Mouse (Mus musculus) CH12.LX (cell line): ENCODE measurements around the gene Pou3f1. TPM values are rescaled to one million over a fixed set of nuclear protein-coding genes. Genes with fewer than 3 reads are reported as not detected.

ENCODE experiments used
- DNase-seq: peaks from one replicate; pipeline ENCODE4 v3.0.0-alpha.2; 2013; ENCODE audit errors: extremely low read depth
- H3K27ac ChIP-seq: 2 replicates; pipeline ENCODE4 v1.5.1; 2012; ENCODE audit warnings: low read depth, mild to moderate bottlenecking, control low read depth, moderate library complexity; ENCODE audit not compliant: insufficient read depth
- H3K27me3 ChIP-seq: replicated peaks from 2 replicates; pipeline ENCODE3; 2012; ENCODE audit warnings: inconsistent platforms
- H3K36me3 ChIP-seq, 2 experiments: replicated peaks in 1 of 2; 2 replicates each; pipeline versions ENCODE3 to v1.6.1; 2012; ENCODE audit warnings: inconsistent platforms in 1 of 2, low read length in 1 of 2, mild to moderate bottlenecking in 1 of 2, mixed read lengths in 1 of 2, moderate library complexity in 1 of 2; ENCODE audit not compliant: control insufficient read depth in 1 of 2, insufficient read depth in 1 of 2
- H3K4me1 ChIP-seq, 2 experiments: 2 replicates each; pipeline ENCODE4 v1.6.1; 2012; ENCODE audit warnings: inconsistent platforms in 1 of 2, moderate library complexity in 1 of 2; ENCODE audit not compliant: insufficient read depth in 2 of 2, control insufficient read depth in 1 of 2
- H3K4me2 ChIP-seq: 2 replicates; pipeline ENCODE4 v1.6.1; 2012; ENCODE audit warnings: low read depth, mild to moderate bottlenecking, control low read depth; ENCODE audit not compliant: poor library complexity, insufficient read depth, severe bottlenecking
- H3K4me3 ChIP-seq, 3 experiments: fragments of 150-350 bp in 1 of 3; sonication (generic) in 1 of 3; replicated peaks in 1 of 3; 2 replicates each; pipeline versions ENCODE3 to v1.5.1; 2011 to 2012; ENCODE audit warnings: low read depth in 2 of 3, low read length in 2 of 3, mild to moderate bottlenecking in 2 of 3, moderate library complexity in 2 of 3, control low read depth in 1 of 3, improper control_type of control experiment in 1 of 3, inconsistent platforms in 1 of 3, mixed read lengths in 1 of 3; ENCODE audit not compliant: poor library complexity in 1 of 3
- H3K79me2 ChIP-seq: replicated peaks from 2 replicates; pipeline ENCODE4 v1.6.1; 2012; ENCODE audit warnings: mild to moderate bottlenecking, moderate library complexity; ENCODE audit not compliant: control insufficient read depth, poor library complexity, insufficient read depth, severe bottlenecking; ENCODE audit errors: extremely low read depth
- H3K9ac ChIP-seq: 2 replicates; pipeline ENCODE4 v1.6.1; 2012; ENCODE audit warnings: low read depth, mild to moderate bottlenecking, control low read depth, moderate library complexity; ENCODE audit not compliant: insufficient read depth
- H3K9me3 ChIP-seq: replicated peaks from 2 replicates; pipeline ENCODE3; 2012; ENCODE audit warnings: low read length, inconsistent platforms, mixed read lengths
- BHLHE40 ChIP-seq: IDR thresholded peaks from 2 replicates; pipeline ENCODE4 v1.6.1; 2011; ENCODE audit warnings: mild to moderate bottlenecking, low read depth, low read length, improper control_type of control experiment
- CHD1 ChIP-seq: IDR thresholded peaks from 2 replicates; pipeline ENCODE4 v1.6.1; 2012; ENCODE audit warnings: low read depth, low read length, improper control_type of control experiment, inconsistent platforms
- CHD2 ChIP-seq: IDR thresholded peaks from 2 replicates; pipeline ENCODE4 v1.6.1; 2011; ENCODE audit warnings: low read length, improper control_type of control experiment
- ETS1 ChIP-seq: conservative IDR thresholded peaks from 2 replicates; pipeline ENCODE4 v1.6.1; 2012; ENCODE audit warnings: low read depth, mild to moderate bottlenecking, inconsistent platforms, low read length, improper control_type of control experiment, moderate library complexity
- GABPA ChIP-seq: IDR thresholded peaks from 2 replicates; pipeline ENCODE4 v1.6.1; 2012; ENCODE audit warnings: low read depth, low read length, improper control_type of control experiment, inconsistent platforms; ENCODE audit not compliant: insufficient replicate concordance
- IRF4 ChIP-seq: IDR thresholded peaks from 2 replicates; pipeline ENCODE4 v1.6.1; 2014; ENCODE audit warnings: low read depth, mild to moderate bottlenecking, inconsistent platforms, low read length, improper control_type of control experiment
- JUN ChIP-seq: IDR thresholded peaks from 2 replicates; pipeline ENCODE4 v1.6.1; 2011; ENCODE audit warnings: low read depth, mild to moderate bottlenecking, low read length, improper control_type of control experiment, moderate library complexity; ENCODE audit not compliant: insufficient read depth
- KAT2A ChIP-seq: IDR thresholded peaks from 2 replicates; pipeline ENCODE4 v1.6.1; 2012; ENCODE audit warnings: low read length, improper control_type of control experiment, inconsistent platforms; ENCODE audit not compliant: insufficient replicate concordance
- MAFK ChIP-seq: IDR thresholded peaks from 2 replicates; pipeline ENCODE4 v1.6.1; 2011; ENCODE audit warnings: low read length, improper control_type of control experiment; ENCODE audit not compliant: insufficient replicate concordance
- MAZ ChIP-seq: IDR thresholded peaks from 2 replicates; pipeline ENCODE4 v1.6.1; 2012; ENCODE audit warnings: low read depth, mild to moderate bottlenecking, inconsistent platforms, low read length, improper control_type of control experiment, moderate library complexity
- MYC ChIP-seq: IDR thresholded peaks from 2 replicates; pipeline ENCODE4 v1.6.1; 2011; ENCODE audit warnings: low read depth, mild to moderate bottlenecking, improper control_type of control experiment, low read length
- NRF1 ChIP-seq: IDR thresholded peaks from 2 replicates; pipeline ENCODE4 v1.6.1; 2014; ENCODE audit warnings: low read depth, mild to moderate bottlenecking, inconsistent platforms, low read length, improper control_type of control experiment, moderate library complexity
- POLR2AphosphoS2 ChIP-seq: IDR thresholded peaks from 2 replicates; pipeline ENCODE4 v1.6.1; 2011; ENCODE audit warnings: low read depth, low read length, improper control_type of control experiment
- RCOR1 ChIP-seq: conservative IDR thresholded peaks from 2 replicates; pipeline ENCODE4 v1.6.1; 2012; ENCODE audit warnings: low read depth, mild to moderate bottlenecking, inconsistent platforms, low read length, improper control_type of control experiment
- SIN3A ChIP-seq: IDR thresholded peaks from 2 replicates; pipeline ENCODE4 v1.6.1; 2012; ENCODE audit warnings: low read length, improper control_type of control experiment, inconsistent platforms
- TBP ChIP-seq: conservative IDR thresholded peaks from 2 replicates; pipeline ENCODE4 v1.6.1; 2011; ENCODE audit warnings: low read depth, low read length, improper control_type of control experiment
- TCF12 ChIP-seq: IDR thresholded peaks from 2 replicates; pipeline ENCODE4 v1.6.1; 2014; ENCODE audit warnings: low read depth, mild to moderate bottlenecking, inconsistent platforms, low read length, improper control_type of control experiment
- UBTF ChIP-seq: IDR thresholded peaks from 2 replicates; pipeline ENCODE4 v1.6.1; 2012; ENCODE audit warnings: low read depth, mild to moderate bottlenecking, inconsistent platforms, low read length, improper control_type of control experiment, moderate library complexity
- ZC3H11A ChIP-seq: IDR thresholded peaks from 2 replicates; pipeline ENCODE4 v1.6.1; 2012; ENCODE audit warnings: low read depth, mild to moderate bottlenecking, inconsistent platforms, low read length, improper control_type of control experiment
- ZKSCAN1 ChIP-seq: IDR thresholded peaks from 2 replicates; pipeline ENCODE4 v1.6.1; 2012; ENCODE audit warnings: low read depth, inconsistent platforms, low read length, improper control_type of control experiment, borderline replicate concordance
- ZMIZ1 ChIP-seq: IDR thresholded peaks from 2 replicates; pipeline ENCODE4 v1.6.1; 2012; ENCODE audit warnings: low read depth, mild to moderate bottlenecking, inconsistent platforms, low read length, improper control_type of control experiment
- ZNF384 ChIP-seq: IDR thresholded peaks from 2 replicates; pipeline ENCODE4 v1.6.1; 2012; ENCODE audit warnings: low read depth, low read length, improper control_type of control experiment, inconsistent platforms
- dilution Hi-C: fragments of 300-500 bp; cut with MboI; formaldehyde crosslinking; loops from 2 replicates; pipeline ENCODE4 v1.14.3; 2020; ENCODE audit warnings: low sequenced_read_pairs; ENCODE audit not compliant: extremely low pct_unique_long_range_greater_than_20kb, extremely low pct_ligation_motif_present
- in situ Hi-C: fragments of 300-500 bp; cut with MboI; formaldehyde crosslinking; loops from 3 replicates; pipeline ENCODE4 v1.14.3; 2019; ENCODE audit warnings: low sequenced_read_pairs, low pct_ligation_motif_present, low pct_unique_long_range_greater_than_20kb, mixed read lengths
- polyA plus RNA-seq: library from polyadenylated mRNA; unstranded; fragments of >175 nt; gene quantifications from 2 replicates; pipeline ENCODE4 v1.2.1, GENCODE M21; 2012; ENCODE audit warnings: low read depth; ENCODE audit not compliant: insufficient read length
- total RNA-seq, 2 experiments: library from RNA; depleted of rRNA; stranded (reverse); fragments of 300-350 nt in 1 of 2; fragments of >200 nt in 1 of 2; gene quantifications; 2 replicates each; pipeline ENCODE4 v1.2.3; 2012 to 2014

The Pou3f1 gene
- total and polyA plus RNA-seq, 3 experiments, result not detected

DNA sequence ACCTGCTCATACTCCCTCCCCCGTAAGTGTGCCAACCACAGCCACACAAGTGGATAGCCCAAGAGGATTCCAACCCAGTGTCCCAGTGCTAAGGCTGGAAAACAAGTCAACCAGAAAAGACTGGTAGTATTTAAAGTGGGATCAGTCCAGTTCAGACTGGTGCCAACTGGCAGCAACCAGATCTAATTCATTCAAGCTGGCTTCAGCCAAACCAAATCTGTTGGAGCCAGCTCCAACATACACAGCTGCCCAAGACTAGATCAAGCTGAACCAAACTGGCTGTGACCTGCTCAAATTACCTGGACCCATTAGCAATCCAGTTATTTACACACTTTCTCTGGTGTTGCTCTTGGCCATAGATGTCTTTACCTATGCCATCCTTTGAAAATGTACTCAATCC is 29.8 kb upstream of the Pou3f1 start:
- H3K9me3 ChIP-seq, result no peaks in the 10 kb centered on the region
- no peaks in the 10 kb centered on the region for H3K79me2 ChIP-seq
- H3K4me1 ChIP-seq, result no peaks in the 10 kb centered on the region
- in situ Hi-C loops, result no loop called here
- no peaks in the 10 kb centered on the region for H3K36me3 ChIP-seq
- H3K4me2 ChIP-seq, result no peak overlapping the region
- no peak overlapping the region for H3K9ac ChIP-seq
- dilution Hi-C loops, result no loop called here
- no peak overlapping the region for H3K27ac ChIP-seq
- peaks cover 81% of the 10 kb centered on the region for H3K27me3 ChIP-seq
- H3K4me3 ChIP-seq, result no peak overlapping the region
- DNase-seq, result no peak
- TF ChIP-seq MYC (no peak), BHLHE40 (no peak), ZMIZ1 (no peak), SIN3A (no peak), KAT2A (no peak), JUN (no peak), RCOR1 (no peak), UBTF (no peak), POLR2AphosphoS2 (no peak), MAFK (no peak), ZNF384 (no peak), GABPA (no peak), NRF1 (no peak), CHD1 (no peak), IRF4 (no peak), CHD2 (no peak), ETS1 (no peak), MAZ (no peak), ZKSCAN1 (no peak), ZC3H11A (no peak)

DNA sequence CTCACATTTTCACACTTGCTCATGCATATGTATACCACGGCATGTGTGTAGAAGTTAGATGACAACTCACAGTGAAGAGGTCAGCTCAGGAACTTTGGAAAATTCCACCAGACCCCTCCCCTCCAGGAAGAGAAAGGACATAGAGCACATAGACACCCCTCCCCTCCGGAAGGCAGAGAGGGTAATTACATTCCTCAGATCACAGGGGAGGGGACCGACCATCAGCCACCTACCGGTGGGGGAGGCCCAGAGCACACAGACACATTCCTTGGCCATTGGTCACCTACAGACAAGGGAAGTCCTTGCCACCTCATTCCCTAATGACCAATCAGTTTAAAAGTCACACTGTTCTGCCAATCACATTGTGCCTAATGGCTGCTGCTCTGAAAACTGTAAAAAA is 25.2 kb upstream of the Pou3f1 start:
- no peak overlapping the region for H3K27ac ChIP-seq
- H3K79me2 ChIP-seq, result no peaks in the 10 kb centered on the region
- TF ChIP-seq TCF12 (no peak), ZKSCAN1 (no peak), TBP (no peak)
- dilution Hi-C loops, result no loop called here
- H3K36me3 ChIP-seq, result no peaks in the 10 kb centered on the region
- no peaks in the 10 kb centered on the region for H3K4me1 ChIP-seq
- in situ Hi-C loops, result no loop called here
- H3K4me3 ChIP-seq, result no peak overlapping the region
- no peak overlapping the region for H3K4me2 ChIP-seq
- no peak for DNase-seq
- H3K9ac ChIP-seq, result no peak overlapping the region
- H3K27me3 ChIP-seq, result peaks cover 81% of the 10 kb centered on the region
- no peaks in the 10 kb centered on the region for H3K9me3 ChIP-seq
